Mouse (Mus musculus) liver, adult 2 months (tissue): ENCODE measurements around the gene Dnajc13.

Source experiments
- CTCF ChIP-seq: fragments of 200-500 bp; IDR thresholded peaks from 2 replicates; pipeline ENCODE4 v1.5.1; 2011; ENCODE audit warnings: low read depth, low read length, control low read depth
- POLR2A ChIP-seq: fragments of 200-500 bp; IDR thresholded peaks from 2 replicates; pipeline ENCODE4 v1.6.1; 2011; ENCODE audit warnings: low read length, control low read depth; ENCODE audit not compliant: insufficient read depth; ENCODE audit errors: extremely low read depth

- no peak for TF ChIP-seq POLR2A
- TF ChIP-seq CTCF, result no peak
Measured at GRCm38 (mm10) chr9:104305333-104306111, 42.8 kb upstream of the Dnajc13 start.
